Mouse (Mus musculus): ENCODE measurements around the gene Trhr2.

DNA sequence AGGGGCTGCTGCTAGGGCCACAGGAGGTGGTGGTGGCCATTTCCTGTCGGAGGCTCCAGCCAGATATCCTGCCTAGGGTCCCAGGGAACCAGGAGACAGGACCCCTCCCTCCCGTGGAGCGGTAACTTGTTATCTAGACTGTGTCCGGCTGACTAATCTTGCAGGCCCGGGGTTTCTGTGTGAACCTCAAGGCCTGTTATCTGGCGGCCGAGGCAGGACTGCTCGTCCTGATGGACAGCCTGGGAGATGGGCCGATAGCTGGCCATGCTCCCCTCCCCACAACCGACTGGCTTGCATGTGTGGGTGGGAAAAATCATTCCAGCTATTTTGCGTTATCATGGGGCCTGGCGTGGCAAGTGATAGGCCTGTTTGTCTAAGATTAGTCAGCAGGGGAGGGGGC, 47.2 kb downstream of the Trhr2 start:
- TF ChIP-seq CTCF (IDR thresholded peaks at IDR 0.05; ENCODE audit: low read depth) (no peak), EP300 (optimal IDR thresholded peaks at IDR 0.05) (no peak)
